Mouse (Mus musculus): ENCODE results near the gene Mt1. TPM values are rescaled to one million over a fixed set of nuclear protein-coding genes. Genes with fewer than 3 reads are reported as not detected.
"Not testable (repeated sequence)": the region's sequence is repeated elsewhere in the genome, so short reads cannot be mapped to it uniquely, and the experiment has no call there.

The Mt1 gene
- total RNA-seq (2021) = 100 to 1,000 TPM; 472 to 625 TPM
- long read RNA-seq, experiment 1, transcript Mt1-201 (3 exons, 549 nt) = major isoform, 102 of 108 reads
- long read RNA-seq, experiment 1, partial matches to known transcripts = 3 of 108 reads
- long read RNA-seq, experiment 1, other reads (novel, unspliced or antisense) = 2 of 108 reads
- long read RNA-seq, experiment 2, transcript Mt1-201 (3 exons, 549 nt) = major isoform, 195 of 200 reads
- long read RNA-seq, experiment 2, partial matches to known transcripts = 1 of 200 reads
- long read RNA-seq, experiment 2, other reads (novel, unspliced or antisense) = 0 of 200 reads

DNA sequence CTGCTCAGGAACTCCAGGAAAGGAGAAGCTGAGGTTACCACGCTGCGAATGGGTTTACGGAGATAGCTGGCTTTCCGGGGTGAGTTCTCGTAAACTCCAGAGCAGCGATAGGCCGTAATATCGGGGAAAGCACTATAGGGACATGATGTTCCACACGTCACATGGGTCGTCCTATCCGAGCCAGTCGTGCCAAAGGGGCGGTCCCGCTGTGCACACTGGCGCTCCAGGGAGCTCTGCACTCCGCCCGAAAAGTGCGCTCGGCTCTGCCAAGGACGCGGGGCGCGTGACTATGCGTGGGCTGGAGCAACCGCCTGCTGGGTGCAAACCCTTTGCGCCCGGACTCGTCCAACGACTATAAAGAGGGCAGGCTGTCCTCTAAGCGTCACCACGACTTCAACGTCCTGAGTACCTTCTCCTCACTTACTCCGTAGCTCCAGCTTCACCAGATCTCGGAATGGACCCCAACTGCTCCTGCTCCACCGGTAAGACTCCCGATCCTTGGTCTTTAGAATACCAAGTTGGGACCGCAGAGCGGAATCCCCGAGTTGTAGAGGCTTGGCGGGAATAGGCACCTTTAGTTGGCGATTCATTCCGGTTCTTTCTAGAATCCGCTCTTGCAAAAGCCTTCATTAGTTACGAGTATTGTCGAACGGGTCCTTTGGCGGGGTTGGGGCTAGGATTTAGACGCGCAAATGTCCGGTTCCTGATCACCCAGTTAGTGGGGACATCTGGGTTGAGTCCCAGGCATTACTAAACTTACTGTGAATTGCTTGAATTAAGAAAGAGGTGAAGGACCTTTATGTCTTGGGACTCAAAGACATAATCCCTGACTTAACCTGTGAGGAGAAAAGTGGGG, at the start of gene Mt1:
Gene Mt1, plus strand, starts transcription at position 226 of the 856 bp plus-strand sequence.
- DNase-seq (ENCODE audit: low spot score in 2 of 2) = peak; percentile 80 to 93

DNA sequence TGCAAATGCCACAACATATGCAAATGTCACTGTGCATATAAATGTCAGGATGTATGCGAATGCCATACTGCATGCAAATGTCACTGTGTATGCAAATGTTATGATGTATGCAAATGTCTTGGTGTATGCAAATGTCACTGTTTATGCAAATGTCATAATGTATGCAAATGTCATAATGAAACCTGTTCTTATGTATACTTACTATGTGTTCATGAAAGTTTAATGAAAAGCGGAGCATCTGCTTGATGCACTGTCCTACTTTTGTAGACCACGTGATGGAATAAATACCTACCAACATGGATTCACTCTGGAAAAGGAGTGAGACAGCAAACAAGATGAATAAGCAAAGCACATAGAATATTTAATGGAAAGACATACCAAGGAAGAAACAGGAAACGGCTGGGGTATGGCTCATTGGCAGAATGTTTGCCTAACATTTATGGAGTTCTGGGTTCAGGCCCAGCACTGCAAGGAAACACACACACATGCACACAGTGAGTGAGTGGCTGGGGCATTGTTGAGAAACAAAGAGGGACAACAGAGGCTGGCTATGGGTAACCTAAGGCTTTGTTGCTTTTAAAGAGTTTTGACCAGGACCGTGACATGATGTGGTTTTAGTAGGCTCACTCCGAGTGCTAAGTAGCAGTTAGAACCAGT, 49.6 kb upstream of the Mt1 start:
- DNase-seq (ENCODE audit: low spot score in 2 of 2) = no peak

DNA sequence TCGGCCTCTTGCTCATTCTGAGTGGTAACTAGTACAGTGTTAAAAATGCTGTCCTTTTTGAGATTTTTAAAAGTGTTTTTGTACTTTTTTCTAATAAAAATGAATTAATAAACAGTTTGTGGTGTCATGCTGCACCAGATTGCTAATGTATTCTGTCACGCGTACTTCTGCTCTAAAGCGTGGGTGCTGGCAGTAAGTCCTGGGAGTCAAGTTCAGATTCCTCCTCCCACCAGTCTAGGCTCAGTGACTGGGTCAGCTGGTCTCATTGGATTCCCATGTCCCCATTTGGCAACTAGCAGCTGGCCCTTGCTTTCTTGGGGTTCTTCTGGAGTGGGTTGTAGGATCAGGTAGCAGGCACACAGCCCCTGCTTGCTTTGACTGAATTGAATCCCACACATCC, 48.8 kb upstream of the Mt1 start:
- DNase-seq (ENCODE audit: low spot score in 2 of 2) = peak; percentile 37 to 69

DNA sequence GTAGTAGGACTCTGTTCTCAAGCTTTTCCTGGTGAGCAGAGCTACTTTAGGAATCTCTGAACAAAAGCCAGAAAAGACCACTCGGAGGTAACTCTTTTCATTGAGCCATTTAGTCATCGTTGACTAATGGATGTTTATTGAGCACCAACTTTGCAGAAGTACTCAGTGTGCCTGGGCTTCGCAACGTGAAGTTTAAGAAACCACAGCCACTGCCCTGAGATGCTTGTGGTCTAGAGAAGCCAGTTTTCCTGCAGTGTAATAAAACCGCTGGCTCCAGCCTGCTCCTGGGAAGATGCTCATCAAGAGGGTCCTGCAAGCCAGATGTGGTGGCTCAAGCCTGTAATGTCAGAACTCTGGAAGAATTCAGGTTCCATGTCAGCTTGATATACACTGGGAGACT, 46.8 kb upstream of the Mt1 start:
- no peak for DNase-seq (ENCODE audit: low spot score in 2 of 2)

DNA sequence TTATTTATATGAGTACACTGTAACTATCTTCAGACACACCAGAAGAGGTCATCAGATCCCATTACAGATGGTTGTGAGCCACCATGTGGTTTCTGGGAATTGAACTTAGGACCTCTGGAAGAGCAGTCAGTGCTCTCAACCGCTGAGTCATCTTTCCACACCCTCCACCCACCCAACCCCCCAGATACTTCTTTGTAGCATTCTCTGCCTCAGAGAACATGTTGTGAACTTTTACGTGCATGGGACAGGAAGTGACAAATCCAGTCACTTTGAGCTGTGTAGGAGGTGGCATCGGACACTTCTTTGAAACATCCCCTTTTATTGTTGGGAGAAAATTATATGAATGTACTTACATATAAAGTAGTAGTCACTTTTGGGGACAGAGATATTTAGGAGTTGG, 44.3 kb upstream of the Mt1 start:
- DNase-seq (ENCODE audit: low spot score in 2 of 2) = not testable (repeated sequence)

DNA sequence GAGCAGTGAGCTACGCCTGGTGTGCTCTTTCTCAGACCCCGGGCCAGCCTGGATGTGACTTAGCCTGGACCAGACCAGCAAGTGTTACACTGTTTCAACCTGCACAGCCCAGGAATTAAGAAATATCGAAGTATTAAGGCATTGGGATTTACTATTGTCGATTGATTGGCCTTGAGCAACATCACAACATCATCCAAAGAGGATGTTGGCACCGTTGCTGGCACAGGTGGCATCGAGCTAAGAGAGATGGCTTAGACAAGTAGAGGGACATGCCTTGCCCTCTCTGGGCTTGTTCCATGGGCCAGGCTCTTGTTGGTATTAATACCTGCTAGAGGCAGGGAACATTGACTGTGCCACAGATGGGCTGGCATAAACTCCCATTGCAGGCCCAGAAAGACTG, 43.3 kb upstream of the Mt1 start:
- DNase-seq (ENCODE audit: low spot score in 2 of 2) = no peak

DNA sequence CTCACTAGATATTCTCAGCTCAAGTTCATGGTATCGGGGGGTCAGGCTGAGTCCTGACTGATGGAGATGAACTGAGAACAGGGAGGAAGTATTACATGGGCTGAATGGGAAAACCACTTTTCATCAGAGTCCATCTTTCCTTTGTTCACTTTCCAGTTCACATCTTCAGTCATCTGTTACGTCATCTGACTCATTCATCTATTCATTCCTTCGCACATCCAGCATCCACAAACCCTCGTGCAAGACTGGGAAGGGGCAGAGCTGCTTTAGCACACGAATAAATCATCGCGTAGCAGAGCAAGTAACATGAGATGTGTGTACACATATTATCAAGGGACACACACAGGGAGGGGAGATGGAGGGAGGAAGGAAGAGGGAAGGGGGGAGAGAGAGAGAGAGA, 42.7 kb upstream of the Mt1 start:
- no peak for DNase-seq (ENCODE audit: low spot score in 2 of 2)

DNA sequence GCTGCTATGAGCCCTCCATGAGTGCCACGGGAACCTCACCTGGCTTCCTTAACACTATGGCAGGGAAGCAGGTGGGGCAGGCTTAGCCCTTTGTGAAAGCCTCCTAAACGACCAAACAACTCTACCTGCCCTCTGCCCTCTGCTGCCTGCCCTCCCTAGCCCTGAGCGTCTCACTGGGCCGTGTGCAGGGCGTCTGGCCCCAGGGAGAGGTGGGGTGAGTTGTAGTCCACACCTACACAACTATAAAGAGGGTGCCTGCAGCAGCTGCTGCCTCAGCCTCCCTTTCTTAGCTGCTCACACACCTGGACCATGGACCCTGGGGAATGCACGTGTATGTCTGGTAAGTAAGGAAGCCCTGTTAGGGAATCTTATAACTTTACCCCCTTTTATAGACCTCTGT, 41.9 kb upstream of the Mt1 start, which contains the start of gene Mt4:
Gene Mt4, plus strand, starts transcription at position 265 of the 400 bp plus-strand sequence.
- no peak for DNase-seq (ENCODE audit: low spot score in 2 of 2)

DNA sequence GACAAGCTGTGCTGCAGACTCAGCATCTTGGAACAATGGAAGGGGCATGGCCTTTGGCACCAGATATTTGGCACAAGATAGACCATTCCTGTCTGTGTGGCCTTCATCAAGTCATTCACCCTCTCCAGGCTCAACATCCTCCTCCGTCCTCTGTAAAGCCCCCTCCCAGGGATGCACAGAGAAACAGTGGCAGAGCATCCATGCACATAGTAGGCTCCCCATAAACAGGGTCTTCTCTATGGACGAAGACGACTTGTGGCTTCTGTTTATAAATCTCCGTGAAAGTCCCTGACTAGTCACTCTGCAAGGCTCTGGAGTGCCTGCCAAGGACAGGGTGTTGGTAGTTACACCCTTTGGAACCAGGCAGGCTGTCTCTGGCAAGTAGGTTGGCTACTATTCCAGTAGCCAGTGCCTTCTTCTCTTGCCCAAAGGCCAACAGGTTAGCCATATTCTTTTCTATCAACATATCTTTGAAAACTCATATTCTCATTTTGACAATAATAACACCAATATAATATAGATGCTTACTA, 38.6 kb upstream of the Mt1 start:
- no peak for DNase-seq (ENCODE audit: low spot score in 2 of 2)

DNA sequence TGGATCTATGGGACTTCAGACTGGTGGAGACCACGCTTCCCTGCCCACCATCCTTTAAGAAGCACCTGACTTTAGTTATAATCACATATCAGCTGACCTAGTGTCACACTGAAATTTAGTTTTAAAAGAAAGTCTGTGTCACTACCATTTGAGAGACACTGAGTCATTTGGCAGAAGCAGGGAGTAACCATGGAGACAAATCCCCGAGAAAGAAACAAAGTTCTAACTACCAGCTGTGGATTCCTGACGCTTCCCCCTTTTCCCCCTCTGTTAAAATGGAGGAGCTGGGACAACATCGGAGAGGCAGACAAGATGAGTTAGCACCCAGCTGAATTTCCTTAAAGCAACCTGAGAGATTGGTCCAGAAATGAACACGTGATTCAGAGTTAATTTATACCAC, 30.6 kb upstream of the Mt1 start:
- no peak for DNase-seq (ENCODE audit: low spot score in 2 of 2)

DNA sequence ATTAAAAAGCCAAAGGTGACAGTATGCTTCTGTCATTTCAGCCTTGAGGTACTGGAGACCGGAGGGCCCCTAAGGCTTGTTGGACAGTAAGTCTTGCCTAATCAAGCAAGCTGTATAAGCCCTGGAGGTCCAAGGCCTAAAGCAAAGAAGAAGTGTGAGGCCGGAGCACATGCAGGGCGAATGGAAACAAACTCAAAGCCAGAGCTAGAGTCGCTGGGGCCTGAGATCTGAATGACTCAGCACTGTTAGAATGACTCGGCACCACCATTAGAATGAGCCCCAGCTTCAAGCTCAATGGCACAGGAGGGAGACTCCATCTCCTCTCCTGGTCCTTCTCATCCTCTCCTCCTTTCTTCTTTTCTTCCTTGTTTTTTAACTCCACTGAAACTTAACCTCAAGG, 28.0 kb upstream of the Mt1 start:
- no peak for DNase-seq (ENCODE audit: low spot score in 2 of 2)

DNA sequence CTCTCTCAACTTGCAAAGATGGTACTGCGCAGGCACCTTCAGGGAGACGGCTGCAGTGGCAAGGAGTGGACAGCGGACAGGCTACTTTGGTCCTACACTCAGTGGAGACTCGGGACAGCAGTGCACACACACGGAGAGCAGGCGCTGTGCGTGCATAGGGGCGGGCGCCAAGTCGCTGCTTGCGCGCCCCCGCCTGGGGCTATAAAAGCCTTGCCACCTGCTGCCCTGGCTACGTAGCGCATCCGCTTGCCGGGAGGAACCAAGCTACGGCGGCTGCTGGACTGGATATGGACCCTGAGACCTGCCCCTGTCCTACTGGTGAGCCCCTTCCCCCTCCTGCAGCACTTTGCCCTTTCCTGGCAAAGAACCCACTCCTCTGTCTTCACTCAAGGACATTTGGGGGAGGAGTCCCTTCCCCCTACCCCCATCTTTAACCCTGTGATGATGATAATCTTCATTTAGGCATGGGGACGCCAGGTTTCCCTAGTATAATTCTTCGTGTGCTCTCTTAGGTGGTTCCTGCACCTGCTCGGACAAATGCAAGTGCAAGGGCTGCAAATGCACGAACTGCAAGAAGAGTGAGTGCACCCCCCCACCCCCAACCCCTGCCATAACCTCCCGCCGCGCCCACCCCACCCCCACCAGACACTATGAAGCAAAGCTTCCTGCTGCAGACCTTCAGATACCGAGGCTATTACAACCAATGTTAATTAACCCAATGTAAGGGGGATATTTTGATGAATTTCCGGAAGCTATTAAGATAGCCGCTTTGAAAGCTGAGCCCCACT, 26.2 kb upstream of the Mt1 start, which contains the start of gene Mt3:
Gene Mt3, plus strand, starts transcription at position 95 of the 788 bp plus-strand sequence.
- peak; percentile 89 for DNase-seq (ENCODE audit: low spot score in 2 of 2)

DNA sequence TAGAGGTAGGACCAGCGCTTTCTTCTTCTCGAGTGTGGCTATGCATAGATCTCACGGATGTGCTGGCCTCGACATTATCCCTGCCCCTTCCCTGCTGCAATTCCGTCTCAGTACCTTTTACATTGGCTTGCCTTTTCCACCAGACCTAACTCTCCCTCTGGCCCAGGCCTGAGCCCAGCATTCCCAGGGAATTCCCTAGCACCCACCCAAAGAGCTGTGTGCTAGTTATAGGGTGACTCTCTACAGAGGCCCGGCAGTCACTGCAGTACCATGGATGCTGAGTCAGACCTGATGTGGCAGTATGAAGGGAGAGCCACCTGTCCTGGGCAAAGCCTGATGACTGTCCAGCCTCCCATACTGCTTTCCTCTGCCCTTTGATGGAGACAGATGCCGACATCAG, 25.4 kb upstream of the Mt1 start:
- peak in 1 of 2 experiments; percentile 49 for DNase-seq (ENCODE audit: low spot score in 2 of 2)

DNA sequence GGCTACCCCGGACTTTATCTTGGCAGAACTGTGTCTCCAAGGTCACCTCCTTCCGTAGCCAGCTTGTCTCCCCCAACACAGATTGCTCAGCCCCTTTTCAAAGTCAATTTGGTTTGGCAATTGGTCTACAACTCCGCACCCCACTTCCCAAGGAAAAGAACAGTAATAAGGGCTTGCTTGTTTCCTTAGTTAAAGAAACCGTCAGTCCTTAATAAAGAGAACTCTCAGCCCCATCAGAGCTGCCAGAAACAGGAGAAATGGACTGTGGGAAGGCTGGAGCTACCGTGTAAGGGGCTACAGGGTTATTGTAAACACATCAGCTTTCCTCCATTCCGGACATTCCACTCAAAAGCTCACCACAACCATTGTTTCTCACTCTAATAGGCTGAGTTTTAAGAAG, 24.3 kb upstream of the Mt1 start:
- peak in 1 of 2 experiments; percentile 75 for DNase-seq (ENCODE audit: low spot score in 2 of 2)

DNA sequence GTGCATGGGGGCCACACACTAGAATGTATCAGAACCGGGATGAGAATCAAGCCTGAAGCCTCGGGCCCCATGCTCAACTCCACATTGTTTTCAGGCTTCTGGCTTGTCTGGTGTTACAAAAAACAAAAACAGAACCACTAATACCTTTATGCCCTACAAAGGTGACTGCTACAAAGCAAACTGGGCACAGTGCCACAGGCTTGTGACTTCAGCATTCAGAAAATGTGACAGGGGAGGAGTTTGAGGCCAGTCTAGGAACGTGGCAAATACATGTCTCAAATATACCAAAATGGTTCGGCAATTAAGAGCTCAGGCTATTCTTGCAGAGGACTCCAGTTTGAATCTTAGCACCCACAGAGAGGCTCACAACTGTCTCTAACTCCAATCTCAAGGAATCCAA, 22.8 kb upstream of the Mt1 start:
- DNase-seq (ENCODE audit: low spot score in 2 of 2) = no peak

DNA sequence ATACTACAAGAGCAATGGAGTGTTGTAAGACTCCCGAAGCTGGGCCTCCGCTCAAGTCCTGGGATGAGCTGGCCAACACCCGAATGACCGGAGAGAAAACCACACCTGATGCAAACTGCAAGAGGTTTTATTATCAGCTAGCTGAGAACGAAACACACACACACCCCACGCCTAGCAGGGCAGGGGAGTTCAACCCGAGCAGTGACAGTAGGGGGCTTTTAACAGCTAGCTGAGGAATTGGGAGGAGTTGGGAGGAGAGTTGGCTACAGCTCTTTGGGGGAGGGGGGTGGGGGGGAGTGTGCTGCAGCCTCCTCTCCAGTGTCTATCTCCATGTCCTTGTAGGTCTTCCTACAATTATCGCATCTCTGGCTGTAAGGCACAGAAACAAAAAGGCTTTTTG, 13.1 kb upstream of the Mt1 start:
- not testable (repeated sequence) for DNase-seq (ENCODE audit: low spot score in 2 of 2)

DNA sequence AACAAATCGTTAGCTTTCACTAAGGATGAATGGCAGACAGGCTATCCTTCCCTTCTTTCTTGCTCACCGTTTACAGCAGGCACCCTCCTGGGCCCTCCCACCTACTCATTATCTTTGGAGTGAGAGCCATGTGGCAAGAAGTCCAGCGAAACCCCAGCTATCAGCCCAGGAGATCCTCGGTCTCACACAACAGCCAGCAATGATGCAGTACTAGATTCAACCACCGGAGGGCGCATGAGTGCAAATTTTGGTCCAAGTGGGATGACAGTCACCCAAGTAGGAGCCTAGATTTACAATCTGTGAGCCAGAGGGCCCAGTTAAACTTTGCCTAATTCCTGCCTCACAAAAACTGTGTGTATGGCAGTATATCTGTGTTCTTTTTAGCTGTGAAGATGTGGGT, 11.6 kb upstream of the Mt1 start:
- peak; percentile 95 for DNase-seq (ENCODE audit: low spot score in 2 of 2)

DNA sequence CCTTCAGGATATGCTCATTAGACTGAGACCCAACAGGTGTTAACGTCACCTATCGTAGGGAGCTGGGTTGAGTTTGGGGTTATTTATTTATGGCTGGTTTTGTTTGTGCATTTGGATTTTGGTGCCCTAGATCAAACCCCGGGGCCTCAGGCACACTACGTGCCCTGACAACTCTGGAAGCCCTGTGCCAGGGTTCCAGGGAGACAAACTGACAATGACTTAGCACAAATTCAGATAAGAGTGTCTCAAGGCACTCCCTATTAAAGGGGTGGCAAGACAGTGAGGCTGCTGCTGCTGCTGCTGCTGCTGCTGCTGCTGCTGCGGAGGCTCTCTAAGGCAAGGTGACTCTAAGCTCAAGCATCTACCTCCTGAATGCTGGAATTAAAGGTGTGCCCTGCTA, 9.3 kb upstream of the Mt1 start:
- no peak for DNase-seq (ENCODE audit: low spot score in 2 of 2)

DNA sequence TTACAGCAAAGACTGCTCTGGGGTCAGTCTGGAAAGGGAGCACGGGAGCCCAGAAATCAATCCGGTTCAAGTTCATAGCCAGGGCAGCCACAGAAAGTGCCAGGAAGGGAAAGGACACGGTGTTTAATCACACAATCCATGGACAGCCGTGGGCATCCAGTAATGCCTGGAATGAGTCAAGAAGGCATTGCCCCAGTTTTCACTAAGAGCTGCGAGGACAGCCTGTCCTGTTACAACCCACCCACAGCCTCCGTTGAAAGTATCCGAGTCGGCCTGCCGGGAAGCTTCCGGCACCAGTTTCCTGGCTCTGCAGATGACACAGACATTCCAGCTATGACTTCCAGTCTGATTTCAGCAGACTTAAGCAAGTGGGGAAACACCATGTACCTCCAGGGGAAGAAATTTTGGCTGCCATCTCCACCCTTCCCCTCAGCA, 7.5 kb upstream of the Mt1 start:
- DNase-seq (ENCODE audit: low spot score in 2 of 2) = no peak

DNA sequence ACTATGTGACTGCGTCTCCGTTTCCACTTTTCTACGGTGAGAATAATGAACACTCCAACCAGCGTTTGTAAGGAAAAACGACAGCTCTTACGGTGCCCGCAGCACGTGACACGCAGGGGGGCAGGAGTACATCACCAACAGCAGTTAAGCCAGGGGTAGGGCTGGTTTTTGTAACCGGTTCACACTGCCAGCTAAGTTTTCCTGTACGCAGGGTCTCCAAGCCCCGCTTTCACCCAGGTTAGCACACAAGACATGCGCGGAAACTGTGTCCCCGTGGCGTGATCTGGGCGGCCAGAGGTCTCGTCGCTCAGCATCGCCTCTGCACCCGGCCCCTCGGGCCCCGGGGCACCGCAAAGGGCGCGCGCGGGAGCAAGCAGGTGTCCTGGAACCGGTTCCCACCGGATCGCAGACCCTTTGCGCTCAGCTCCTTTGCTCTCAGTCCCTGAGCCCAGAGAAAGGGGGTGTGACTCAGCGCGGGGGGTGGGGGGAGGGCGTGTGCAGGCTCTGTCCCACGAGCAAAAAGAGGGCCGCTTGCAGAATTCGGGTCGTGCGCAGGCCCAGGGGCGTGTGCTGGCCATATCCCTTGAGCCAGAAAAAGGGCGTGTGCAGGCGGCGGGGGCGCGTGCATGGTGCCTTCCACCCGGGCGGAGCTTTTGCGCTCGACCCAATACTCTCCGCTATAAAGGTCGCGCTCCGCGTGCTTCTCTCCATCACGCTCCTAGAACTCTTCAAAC, 6.6 kb upstream of the Mt1 start, which contains the start of gene Mt2:
Gene Mt2, plus strand, starts transcription at position 590 of the 734 bp plus-strand sequence.
- peak; percentile 74 to 85 for DNase-seq (ENCODE audit: low spot score in 2 of 2)

Measured in layer of hippocampus, postnatal 14 days (tissue).